Mouse (Mus musculus) lung, postnatal 0 days (tissue): Measurements from ENCODE around the gene Hoga1. TPM values are rescaled to one million over a fixed set of nuclear protein-coding genes. Genes with fewer than 3 reads are reported as not detected.

Source experiments
- ATAC-seq: fragments of 200-750 bp; cut with Nextera tagmentation; 2 replicates; pipeline ENCODE4 v1.8.0; 2017; ENCODE audit warnings: moderate library complexity
- DNase-seq: peaks from one replicate; pipeline ENCODE4 v3.0.0-alpha.2; 2016; ENCODE audit warnings: low spot score
- H3K27ac ChIP-seq: fragments of 300-500 bp; sonication (generic); 2 replicates; pipeline ENCODE4 v1.5.1; 2014; ENCODE audit warnings: antibody characterized with exemption, mild to moderate bottlenecking, low read length, mixed read lengths
- H3K27me3 ChIP-seq: fragments of 300-500 bp; sonication (generic); replicated peaks from 2 replicates; pipeline ENCODE4 v1.6.1; 2014; ENCODE audit warnings: low read length, mixed read lengths; ENCODE audit not compliant: insufficient read depth
- H3K36me3 ChIP-seq: fragments of 300-500 bp; sonication (generic); 2 replicates; pipeline ENCODE4 v1.6.1; 2014; ENCODE audit warnings: low read length, mixed read lengths; ENCODE audit not compliant: insufficient read depth
- H3K4me1 ChIP-seq: fragments of 300-500 bp; sonication (generic); 2 replicates; pipeline ENCODE4 v1.6.1; 2014; ENCODE audit warnings: antibody characterized with exemption, low read depth, low read length, mixed read lengths; ENCODE audit not compliant: insufficient read depth
- H3K4me2 ChIP-seq: fragments of 300-500 bp; sonication (generic); replicated peaks from 2 replicates; pipeline ENCODE4 v1.6.1; 2014; ENCODE audit warnings: low read depth, mild to moderate bottlenecking, low read length, moderate library complexity, mixed read lengths
- H3K4me3 ChIP-seq: fragments of 300-500 bp; sonication (generic); 2 replicates; pipeline ENCODE4 v1.5.1; 2014; ENCODE audit warnings: low read depth, low read length
- H3K9ac ChIP-seq: fragments of 300-500 bp; sonication (generic); replicated peaks from 2 replicates; pipeline ENCODE4 v1.6.1; 2014; ENCODE audit warnings: low read depth, mild to moderate bottlenecking
- H3K9me3 ChIP-seq: fragments of 300-500 bp; sonication (generic); 2 replicates; pipeline ENCODE4 v1.6.1; 2016; ENCODE audit warnings: low read length, mixed read lengths
- CTCF ChIP-seq: IDR thresholded peaks from 2 replicates; pipeline ENCODE4 v1.5.1; 2016; ENCODE audit warnings: antibody characterized with exemption, mild to moderate bottlenecking
- EP300 ChIP-seq: IDR thresholded peaks from 2 replicates; pipeline ENCODE4 v1.6.1; 2016; ENCODE audit warnings: antibody characterized with exemption, mild to moderate bottlenecking, control low read depth
- WGBS: fragments of 180-500 bp; shearing (Covaris S2); extraction: QIAGEN DNeasy Blood & Tissue Kit; methylation state at CpG from one replicate; pipeline ENCODE4 v1.1.7; 2014; 5-methylcytosine and 5-hydroxymethylcytosine counted together
- polyA plus RNA-seq: library from polyadenylated mRNA; unstranded; fragments of >200 nt; fragmentation: Nextera tagmentation; extraction: Ambion mirVana; gene quantifications from 2 replicates; pipeline ENCODE4 v1.2.1, GENCODE M21; 2015

The Hoga1 gene
- polyA plus RNA-seq, 1 experiment from 2014 or later = 6.4 TPM

DNA sequence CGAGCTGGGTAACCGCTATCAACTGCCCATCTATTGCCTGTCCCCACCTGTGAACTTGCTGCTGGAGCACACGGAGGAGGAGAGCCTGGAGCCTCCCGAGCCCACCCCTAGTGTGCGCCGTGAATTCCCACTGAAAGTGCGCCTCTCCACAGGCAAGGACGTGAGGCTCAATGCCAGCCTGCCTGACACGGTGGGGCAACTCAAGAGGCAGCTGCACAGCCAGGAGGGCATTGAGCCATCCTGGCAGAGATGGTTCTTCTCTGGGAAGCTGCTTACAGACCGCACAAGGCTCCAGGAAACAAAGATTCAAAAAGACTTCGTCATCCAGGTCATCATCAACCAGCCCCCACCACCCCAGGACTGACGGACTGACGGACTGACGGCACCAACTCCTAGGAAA lies 11.8 kb upstream of the Hoga1 start:
- TF ChIP-seq EP300 (no peak), CTCF (no peak)
- WGBS = 83% methylated on average over 12 of the region's 14 CpGs
- ATAC-seq = no peak
- no peak overlapping the region for H3K4me3 ChIP-seq
- no peaks in the 10 kb centered on the region for H3K9me3 ChIP-seq
- H3K27me3 ChIP-seq = no peaks in the 10 kb centered on the region
- H3K9ac ChIP-seq = no peak overlapping the region
- H3K27ac ChIP-seq = no peak overlapping the region
- no peaks in the 10 kb centered on the region for H3K4me1 ChIP-seq
- no peak for DNase-seq
- H3K4me2 ChIP-seq = no peak overlapping the region
- no peaks in the 10 kb centered on the region for H3K36me3 ChIP-seq

DNA sequence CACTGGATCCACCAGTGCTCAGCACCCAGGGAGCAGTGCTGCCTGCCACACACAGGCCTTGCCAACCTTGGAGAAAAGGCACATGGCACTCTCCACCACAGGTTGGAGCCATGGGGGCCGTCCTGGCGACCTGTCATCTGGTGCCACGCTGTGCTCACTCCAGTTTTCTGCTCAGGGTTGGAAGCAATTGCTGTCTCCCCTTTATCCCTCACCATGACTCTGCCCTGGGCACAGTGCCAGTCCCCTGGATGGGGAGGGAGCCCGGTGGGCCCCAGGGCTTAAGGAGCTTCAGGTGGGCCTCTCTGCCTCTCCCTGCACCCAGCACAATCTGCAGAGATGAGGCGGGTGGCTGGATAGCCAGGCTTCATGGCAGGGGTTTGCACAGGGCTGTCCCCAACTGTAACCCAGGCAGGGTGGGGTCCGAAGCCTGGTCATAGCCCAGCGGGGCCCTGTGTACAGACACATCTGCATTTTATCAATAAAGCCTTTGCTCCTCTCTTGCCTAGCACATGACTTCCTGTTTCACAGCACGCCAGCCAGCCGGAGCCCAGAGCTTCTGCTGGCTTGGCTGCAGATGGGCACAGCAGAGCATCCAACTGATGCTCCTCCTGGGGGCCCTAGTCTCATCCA lies 11.1 kb upstream of the Hoga1 start:
- ATAC-seq (no peak), DNase-seq (no peak)
- Histone ChIP-seq H3K4me1 (no peaks in the 10 kb centered on the region), H3K4me2 (no peak overlapping the region), H3K9ac (no peak overlapping the region), H3K4me3 (no peak overlapping the region), H3K9me3 (no peaks in the 10 kb centered on the region), H3K27me3 (no peaks in the 10 kb centered on the region), H3K36me3 (no peaks in the 10 kb centered on the region), H3K27ac (no peak overlapping the region)
- 71% methylated on average over 9 of the region's 9 CpGs for WGBS
- TF ChIP-seq CTCF = no peak
- no peak for TF ChIP-seq EP300

DNA sequence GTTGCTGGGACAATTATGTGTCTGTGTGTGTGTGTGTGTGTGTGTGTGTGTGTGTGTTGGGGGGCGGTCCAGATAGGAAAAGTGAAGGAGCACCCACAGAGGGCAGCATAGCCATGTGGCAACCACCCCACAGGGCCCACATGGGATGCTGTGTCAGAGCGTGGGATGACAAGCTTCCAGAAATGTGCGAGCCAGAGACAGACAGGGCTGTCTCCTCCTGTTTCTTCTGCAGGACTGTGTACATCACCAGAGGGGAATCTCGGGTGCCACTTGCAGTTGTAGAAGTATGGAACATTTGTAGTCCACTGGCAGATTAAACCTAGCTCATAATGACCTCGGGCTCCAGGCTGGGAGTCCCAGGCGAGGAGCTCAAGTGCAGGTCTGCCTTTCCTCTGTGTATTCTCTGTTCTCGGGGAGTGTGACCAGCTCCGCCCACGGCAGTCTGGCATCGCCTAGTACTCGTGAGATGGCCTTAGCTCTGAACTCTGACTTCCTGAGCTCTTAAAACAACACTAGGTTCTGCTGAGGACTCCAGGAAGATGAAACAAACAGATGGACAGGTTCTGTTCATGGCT lies 10.4 kb upstream of the Hoga1 start:
- Histone ChIP-seq H3K4me2 (no peak overlapping the region), H3K27ac (no peak overlapping the region), H3K9ac (no peak overlapping the region), H3K4me1 (no peaks in the 10 kb centered on the region), H3K36me3 (no peaks in the 10 kb centered on the region), H3K9me3 (no peaks in the 10 kb centered on the region), H3K4me3 (no peak overlapping the region), H3K27me3 (no peaks in the 10 kb centered on the region)
- 45% methylated on average over 10 of the region's 11 CpGs for WGBS
- DNase-seq (no peak), ATAC-seq (0 out of 2 replicates have a peak, but pooled peaks have one; percentile 2)
- TF ChIP-seq EP300 (no peak), CTCF (no peak)

DNA sequence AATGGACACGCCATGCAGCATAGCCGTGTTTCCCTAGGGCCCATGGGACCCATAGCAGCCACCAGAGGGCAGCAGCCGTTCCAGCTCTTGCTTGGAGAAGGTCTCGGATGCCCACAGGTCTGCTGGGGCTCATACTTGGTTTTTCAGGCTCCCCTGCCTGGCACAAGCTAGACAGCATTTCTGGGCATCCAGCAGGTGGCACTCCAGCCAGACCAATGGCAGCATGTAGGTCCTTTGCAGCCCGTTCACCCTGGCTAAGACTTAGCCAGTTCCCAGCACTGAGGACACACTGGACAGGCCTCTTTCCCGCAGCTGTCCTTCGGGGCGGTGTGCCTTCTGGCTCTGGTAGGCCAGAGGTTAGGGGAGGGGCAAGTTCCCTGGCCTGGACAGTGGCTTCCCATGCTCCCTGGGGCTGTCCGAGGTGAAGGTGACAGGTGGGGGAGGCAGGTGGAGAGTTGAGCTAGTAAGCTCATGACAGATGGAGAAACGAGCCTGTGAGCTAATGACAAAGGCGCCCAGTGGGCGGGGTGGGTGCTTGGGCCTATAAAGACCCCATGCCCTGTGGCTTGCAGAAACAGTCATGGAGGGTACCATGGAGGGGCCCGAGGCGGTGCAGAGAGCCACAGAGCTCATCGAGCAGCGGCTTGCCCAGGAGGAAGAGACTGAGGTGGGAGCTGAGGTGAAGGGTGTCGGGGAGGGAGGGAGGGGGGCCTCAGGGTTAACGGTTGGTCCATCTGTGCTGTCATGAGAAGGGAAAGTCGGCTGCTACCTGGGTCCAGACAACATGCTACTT lies 9.8 kb upstream of the Hoga1 start, which contains the start of gene Ankrd2:
Gene Ankrd2, plus strand, starts transcription at position 545 of the 793 bp plus-strand sequence.
- Histone ChIP-seq H3K9me3 (no peaks in the 10 kb centered on the region), H3K36me3 (no peaks in the 10 kb centered on the region), H3K27me3 (no peaks in the 10 kb centered on the region), H3K4me2 (no peak within 1 kb of the TSS), H3K4me3 (no peak within 1 kb of the TSS), H3K27ac (no peak within 1 kb of the TSS), H3K9ac (no peak within 1 kb of the TSS), H3K4me1 (no peaks in the 10 kb centered on the region)
- WGBS = 63% methylated on average over 19 of the region's 19 CpGs
- peak; percentile 98 for TF ChIP-seq CTCF
- no peak for TF ChIP-seq EP300
- DNase-seq = peak; percentile 96
- peak; percentile 96 for ATAC-seq

DNA sequence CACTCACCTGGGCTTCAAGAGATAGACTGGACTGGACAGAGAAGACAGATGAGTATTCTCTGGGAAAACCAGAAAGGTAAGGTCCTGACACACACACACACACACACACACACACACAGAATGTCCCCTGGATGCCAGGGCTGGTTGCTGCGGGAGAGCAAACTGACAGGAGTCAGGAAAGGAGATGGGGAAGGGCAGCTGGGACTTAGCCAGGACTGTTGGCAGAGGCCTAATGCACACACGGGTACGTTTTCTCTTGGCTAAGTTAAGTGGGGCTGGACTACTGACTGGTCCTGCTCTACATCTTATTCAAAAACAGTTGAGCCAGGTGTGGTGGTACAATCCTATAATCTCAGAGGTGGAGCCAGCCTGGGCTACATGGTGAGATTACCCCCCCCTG lies 9.1 kb upstream of the Hoga1 start:
- Histone ChIP-seq H3K4me2 (no peak overlapping the region), H3K27ac (no peak overlapping the region), H3K4me1 (no peaks in the 10 kb centered on the region), H3K9ac (no peak overlapping the region), H3K36me3 (no peaks in the 10 kb centered on the region), H3K27me3 (no peaks in the 10 kb centered on the region), H3K4me3 (no peak overlapping the region), H3K9me3 (no peaks in the 10 kb centered on the region)
- no peak for TF ChIP-seq CTCF
- WGBS = 38% methylated on average over 3 of the region's 3 CpGs
- ATAC-seq = no peak
- no peak for DNase-seq

DNA sequence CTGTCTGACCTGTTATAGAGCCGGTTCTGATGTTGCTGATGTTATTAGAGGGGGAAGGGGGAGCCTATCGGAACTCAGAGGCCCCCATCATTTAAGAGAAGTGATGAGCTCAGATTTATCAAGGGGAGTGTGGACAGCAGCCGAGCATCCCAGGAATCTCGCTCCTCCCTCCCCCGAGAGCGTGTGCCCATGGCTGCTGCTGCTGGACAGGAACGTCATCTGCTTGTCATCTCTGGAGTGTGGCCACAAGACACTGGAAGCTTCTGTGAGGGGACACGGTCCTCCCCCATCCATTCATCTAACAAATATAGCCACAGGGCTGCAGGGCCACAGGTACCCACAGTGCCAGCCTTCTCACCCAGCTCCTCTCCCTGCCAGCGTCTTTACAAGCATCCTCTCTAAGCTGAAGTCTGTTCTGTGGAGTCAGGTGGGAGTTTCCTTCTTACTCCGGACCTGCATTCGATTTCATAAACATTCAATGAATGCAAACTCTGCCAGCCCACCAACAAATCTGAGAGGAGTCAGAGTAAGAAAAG lies 8.2 kb upstream of the Hoga1 start:
- Histone ChIP-seq H3K9ac (no peak overlapping the region), H3K9me3 (no peaks in the 10 kb centered on the region), H3K36me3 (no peaks in the 10 kb centered on the region), H3K4me2 (no peak overlapping the region), H3K4me1 (no peaks in the 10 kb centered on the region), H3K4me3 (no peak overlapping the region), H3K27me3 (no peaks in the 10 kb centered on the region), H3K27ac (no peak overlapping the region)
- DNase-seq (no peak), ATAC-seq (no peak)
- 63% methylated on average over 11 of the region's 11 CpGs for WGBS
- no peak for TF ChIP-seq EP300
